Mouse (Mus musculus) left cerebral cortex, adult 2 months (tissue): Measurements from ENCODE around the gene Ppox. TPM values are rescaled to one million over a fixed set of nuclear protein-coding genes. Genes with fewer than 3 reads are reported as not detected.
"Not testable (repeated sequence)": the region's sequence is repeated elsewhere in the genome, so short reads cannot be mapped to it uniquely, and the experiment has no call there.

Source experiments
- DNase-seq, 2 experiments: peaks; one replicate each; pipeline ENCODE4 v3.0.0; 2021 to 2022; ENCODE audit warnings: low spot score in 2 of 2, mixed read lengths in 1 of 2; ENCODE audit errors: extremely low spot score in 1 of 2
- H3K27ac ChIP-seq: fragments of 200-600 bp; 2 replicates; pipeline ENCODE4 v1.8.1; 2022
- H3K4me3 ChIP-seq: fragments of 200-600 bp; 2 replicates; pipeline ENCODE4 v1.8.1; 2022
- CTCF ChIP-seq: fragments of 200-600 bp; IDR thresholded peaks from 2 replicates; pipeline ENCODE4 v1.8.1; 2022; ENCODE audit warnings: antibody characterized with exemption, mild to moderate bottlenecking, moderate library complexity
- intact Hi-C: fragments of 180-260 bp; cut with DNase I; formaldehyde crosslinking; loops from one replicate; pipeline ENCODE4 v1.15.1; 2025
- total RNA-seq, 2 experiments: library from RNA; stranded (reverse); gene quantifications; 2 replicates each; pipeline ENCODE4 v1.2.3; 2021

Ppox gene
- total RNA-seq, 2 experiments from 2014 or later: 26.0 to 32.1 TPM

DNA sequence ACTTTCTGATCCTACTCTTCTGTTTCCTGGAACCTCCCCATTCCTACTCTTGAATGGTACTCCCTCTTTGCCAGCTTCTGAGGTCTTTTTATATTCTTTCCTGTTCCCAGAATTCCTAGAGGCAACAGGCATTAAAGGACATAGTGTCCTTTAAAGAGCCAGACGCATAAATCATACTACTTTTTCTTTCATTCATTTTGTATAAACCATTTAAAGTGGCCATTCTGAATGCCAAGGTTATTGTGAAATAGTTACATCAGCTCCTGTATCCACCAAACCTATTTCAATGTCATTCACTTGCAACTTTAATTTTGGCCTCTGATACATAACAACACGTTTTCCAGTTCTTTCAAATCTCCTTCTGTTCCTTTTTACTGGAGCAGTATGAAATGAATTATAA, 28.3 kb upstream of the Ppox start:
- TF ChIP-seq CTCF: no peak
- no peak overlapping the region for H3K4me3 ChIP-seq
- intact Hi-C loops: no loop called here
- no peak overlapping the region for H3K27ac ChIP-seq
- DNase-seq: no peak

- H3K4me3 ChIP-seq, H3K27ac ChIP-seq, DNase-seq, intact Hi-C loops: not testable (repeated sequence)
Observed at GRCm38 (mm10) chr1:171306157-171306556, 25.2 kb upstream of the Ppox start.

- H3K27ac ChIP-seq: no peak overlapping the region
- no peak overlapping the region for H3K4me3 ChIP-seq
- TF ChIP-seq CTCF: no peak
- intact Hi-C loops: loop anchor here (5.0 kb wide), 1 partner anchor 114 kb away; the partner anchor contains the start of gene Usf1
- no peak for DNase-seq
Observed at GRCm38 (mm10) chr1:171298226-171298625, 17.2 kb upstream of the Ppox start.

GRCm38 (mm10) chr1:171295063-171295402, 14.0 kb upstream of the Ppox start:
- Histone ChIP-seq H3K4me3 (peak overlapping the region; percentile 84), H3K27ac (peak overlapping the region; percentile 100)
- no peak for TF ChIP-seq CTCF
- intact Hi-C loops: loop anchor here (2.0 to 5.0 kb wide), 2 partner anchors 34 to 117 kb away; partner anchors contain the start of genes Dedd and Usf1
- DNase-seq: no peak

DNA sequence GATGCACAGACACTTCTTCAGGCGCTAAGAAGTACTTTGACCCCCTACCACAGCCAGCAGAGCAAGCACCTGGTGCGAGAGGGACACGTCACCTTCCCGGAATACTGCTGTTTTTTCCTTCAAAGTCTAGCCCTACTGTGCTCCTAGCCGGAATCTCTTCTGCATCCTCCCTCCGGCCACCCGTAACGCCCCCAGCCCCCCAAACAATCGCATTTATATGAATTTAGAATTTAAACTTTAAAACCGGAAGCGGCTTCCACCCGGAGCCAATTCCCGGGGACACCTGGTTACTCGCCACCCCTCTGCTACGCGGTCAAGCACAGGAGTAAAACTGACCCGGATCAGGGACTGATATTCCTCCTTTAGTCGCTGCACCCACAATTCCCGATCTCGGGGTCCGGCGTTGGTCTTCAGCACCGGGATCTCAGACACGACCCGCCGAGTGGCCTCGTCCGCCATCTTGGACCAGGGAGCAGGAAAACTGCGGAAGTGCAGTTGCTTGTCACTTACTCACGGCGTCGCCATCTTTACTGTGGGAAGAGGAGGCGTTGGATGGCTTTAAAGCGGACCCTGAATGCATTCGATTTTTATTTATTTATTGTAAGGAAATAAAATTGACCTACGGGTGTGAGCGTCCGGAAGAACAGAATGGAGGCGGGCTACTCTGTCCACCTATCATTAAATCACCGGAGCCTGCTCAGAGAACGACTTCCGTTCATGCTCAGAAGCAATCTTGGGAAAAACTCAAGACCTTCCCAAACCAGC, 13.5 kb upstream of the Ppox start, which contains the start of gene Ufc1:
Gene Ufc1, minus strand, starts transcription at position 727 of the 765 bp plus-strand sequence.
- Histone ChIP-seq H3K27ac (peak within 1 kb of the TSS; percentile 100), H3K4me3 (peak within 1 kb of the TSS; percentile 84)
- peak; percentile 78 to 81 for DNase-seq
- intact Hi-C loops: loop anchor here (2.0 to 5.0 kb wide), 2 partner anchors 34 to 118 kb away; partner anchors contain the start of genes Dedd and Usf1
- TF ChIP-seq CTCF: peak; percentile 42

DNA sequence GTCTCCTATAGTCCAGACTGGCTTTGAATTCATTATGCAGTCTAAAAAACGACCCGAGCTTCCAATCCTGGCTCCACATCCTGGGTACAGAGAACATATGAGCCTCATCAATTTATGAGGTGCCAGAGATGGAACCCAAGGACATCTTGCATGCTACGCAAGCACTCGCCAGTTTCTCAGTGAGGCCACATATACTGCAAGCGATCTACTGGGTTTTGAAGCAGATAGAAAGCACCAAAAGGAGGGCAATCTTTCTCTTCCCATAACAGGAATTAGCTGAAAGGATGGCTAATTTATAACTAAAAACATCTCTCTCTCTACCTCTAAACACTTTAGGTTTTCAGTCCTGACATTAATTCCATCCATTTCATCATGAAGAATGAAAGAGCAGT, 12.9 kb upstream of the Ppox start:
- Histone ChIP-seq H3K27ac (peak overlapping the region; percentile 100), H3K4me3 (peak overlapping the region; percentile 84)
- no peak for DNase-seq
- intact Hi-C loops: loop anchor here (2.0 kb wide), 1 partner anchor 35 kb away; the partner anchor contains the start of gene Dedd
- no peak for TF ChIP-seq CTCF

DNA sequence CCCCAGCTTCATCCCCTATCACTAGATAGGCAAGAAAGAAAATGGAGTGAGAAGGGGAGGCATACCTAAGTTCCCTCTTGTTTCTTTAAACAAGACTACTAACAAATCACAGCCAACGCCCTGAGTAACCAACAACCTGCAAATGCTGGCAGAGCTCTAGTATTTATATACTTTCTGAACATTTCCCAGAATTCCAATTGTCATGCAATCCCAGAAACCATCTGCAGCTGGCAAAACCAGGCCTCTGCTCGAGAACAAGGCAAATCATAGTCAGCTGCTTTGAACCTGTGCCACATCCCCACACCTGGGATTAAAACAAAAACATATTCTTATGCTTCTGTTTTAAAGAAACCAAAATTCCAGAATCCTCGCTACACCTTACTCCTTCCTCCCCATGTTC, 12.4 kb upstream of the Ppox start:
- Histone ChIP-seq H3K27ac (peak overlapping the region; percentile 100), H3K4me3 (peak overlapping the region; percentile 84)
- intact Hi-C loops: no loop called here
- DNase-seq: no peak
- TF ChIP-seq CTCF: no peak

GRCm38 (mm10) chr1:171288328-171288727, 7.3 kb upstream of the Ppox start:
- intact Hi-C loops: no loop called here
- Histone ChIP-seq H3K4me3 (peak overlapping the region; percentile 86; the same call in 1 of the 2 replicates), H3K27ac (peak overlapping the region; percentile 97)
- no peak for DNase-seq
- TF ChIP-seq CTCF: no peak

DNA sequence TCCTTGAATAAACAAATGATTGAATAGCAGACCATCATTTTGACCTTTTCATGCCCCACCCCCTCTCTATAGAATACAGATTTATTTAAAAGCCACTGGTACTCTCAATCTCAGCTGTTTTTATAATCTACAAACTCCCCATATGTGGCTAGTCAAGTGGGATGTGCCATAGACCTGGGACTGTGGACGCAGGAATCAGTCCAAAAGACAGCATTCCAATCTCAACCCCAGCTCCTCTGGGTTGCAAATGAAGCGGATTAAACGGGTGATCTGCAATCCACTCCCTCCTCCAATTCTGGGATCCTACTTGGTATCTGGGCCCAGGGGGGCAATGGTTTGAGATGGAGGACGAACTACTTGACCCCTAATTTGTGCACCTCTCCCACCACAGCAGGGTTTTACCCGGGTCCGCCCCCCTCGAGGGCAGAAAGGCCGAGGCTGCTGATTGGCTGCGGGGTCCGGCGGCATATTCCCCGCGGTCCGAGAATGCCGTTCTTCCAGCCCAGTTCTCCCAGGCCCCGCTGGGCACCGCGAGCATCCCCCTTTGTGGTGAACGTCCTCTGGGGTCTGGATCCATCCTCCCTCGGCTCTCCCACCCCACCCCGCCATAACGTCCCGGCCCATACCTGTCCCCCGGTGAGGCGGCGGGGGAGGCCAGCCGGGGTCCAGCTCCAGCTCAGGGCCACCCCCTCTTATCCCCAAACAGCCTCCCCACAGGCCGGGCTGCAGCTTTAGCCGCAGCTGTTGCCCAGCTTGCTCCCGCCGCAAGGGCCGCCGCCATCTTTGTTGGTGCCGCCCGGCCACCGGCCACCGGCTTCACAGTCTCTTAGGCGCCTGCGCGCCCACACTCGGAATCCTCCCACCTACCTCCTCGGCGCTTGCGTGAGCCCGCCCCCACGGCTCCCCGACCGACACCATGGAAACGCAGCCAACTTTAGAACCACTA, 6.4 kb upstream of the Ppox start, which contains the start of gene Usp21:
Gene Usp21, minus strand, starts transcription at position 856 of the 946 bp plus-strand sequence.
- H3K4me3 ChIP-seq: peak within 1 kb of the TSS; percentile 86
- intact Hi-C loops: no loop called here
- peak; percentile 93 to 94 for DNase-seq
- H3K27ac ChIP-seq: peak within 1 kb of the TSS; percentile 97
- no peak; the same call in 1 of the 2 replicates for TF ChIP-seq CTCF

DNA sequence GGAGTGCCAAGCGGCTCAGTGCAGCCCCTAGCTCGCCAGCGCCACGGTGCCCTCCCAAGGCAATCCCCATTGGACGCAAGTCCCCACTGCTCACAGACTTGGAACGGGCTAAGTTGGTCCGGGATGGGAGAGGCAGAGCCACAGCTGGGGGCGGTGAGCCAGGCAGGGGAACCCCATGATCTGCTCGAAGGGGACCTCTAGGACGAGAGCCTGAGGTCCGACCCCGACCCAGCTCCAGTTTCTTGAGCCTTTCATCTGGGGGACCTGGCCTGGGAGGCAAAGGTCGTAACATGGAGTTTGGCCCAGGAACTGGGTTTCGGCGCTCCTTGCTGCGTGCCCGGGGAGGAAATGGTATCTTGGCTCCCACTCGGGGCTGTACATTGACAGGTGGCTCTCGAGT, 5.5 kb upstream of the Ppox start:
- no peak for DNase-seq
- Histone ChIP-seq H3K4me3 (peak overlapping the region; percentile 86), H3K27ac (no peak overlapping the region)
- no peak for TF ChIP-seq CTCF
- intact Hi-C loops: no loop called here

DNA sequence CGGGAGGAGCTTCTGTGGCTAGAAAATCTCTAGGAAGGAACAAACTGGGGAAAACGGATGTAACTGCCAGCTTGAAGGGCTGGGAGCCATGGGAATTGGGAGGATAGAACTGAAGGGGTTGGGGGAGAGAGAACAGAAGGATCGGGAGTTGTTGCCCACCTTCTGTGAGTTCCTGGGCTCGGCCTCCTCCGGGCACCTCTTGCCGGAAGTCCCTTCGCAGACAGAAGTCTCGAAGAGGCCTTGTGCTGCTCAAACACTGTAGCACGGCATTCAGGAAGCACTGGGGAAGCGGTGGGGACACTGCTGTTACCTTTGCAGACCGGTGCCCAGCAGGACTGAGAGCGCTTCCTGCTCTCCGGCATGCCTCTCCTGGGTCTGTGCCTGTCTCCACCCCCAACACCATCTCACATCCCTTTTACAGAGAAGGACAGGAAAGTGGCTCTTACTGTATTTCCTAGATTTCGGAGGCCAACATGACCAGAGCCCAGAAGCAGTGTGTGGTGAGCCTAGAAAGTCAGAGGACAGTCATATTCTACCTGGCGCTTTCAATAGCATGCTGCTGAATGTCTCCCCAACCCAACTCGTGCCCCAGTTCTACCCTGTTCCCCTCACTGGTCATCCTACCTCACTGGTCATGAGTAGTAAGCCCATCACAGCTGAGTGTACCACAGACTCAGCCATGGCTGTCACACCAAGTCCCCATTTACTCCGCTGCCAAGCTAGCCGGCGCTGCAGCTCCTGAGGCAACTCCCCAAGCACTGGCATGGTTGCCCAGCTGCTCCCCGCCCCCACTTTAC, 4.3 kb upstream of the Ppox start:
- H3K4me3 ChIP-seq: peak overlapping the region; percentile 21; the same call in 1 of the 2 replicates
- TF ChIP-seq CTCF: no peak
- no peak for DNase-seq
- intact Hi-C loops: no loop called here
- peak overlapping the region; percentile 44; the same call in 1 of the 2 replicates for H3K27ac ChIP-seq
